Mouse (Mus musculus) limb, embryonic 11.5 days (tissue): ENCODE results near the gene Tubd1. TPM values are rescaled to one million over a fixed set of nuclear protein-coding genes. Genes with fewer than 3 reads are reported as not detected.

Experiments used
- ATAC-seq: fragments of 200-750 bp; cut with Nextera tagmentation; 2 replicates; pipeline ENCODE4 v1.8.0; 2017; ENCODE audit warnings: low read depth; ENCODE audit not compliant: insufficient number of reproducible peaks, low FRiP score, low TSS enrichment
- DNase-seq: peaks from one replicate; pipeline ENCODE4 v3.0.0-alpha.2; 2015; ENCODE audit warnings: low spot score
- H3K27ac ChIP-seq: fragments of 300-500 bp; sonication (generic); replicated peaks from 2 replicates; pipeline ENCODE4 v1.5.1; 2014; ENCODE audit warnings: low read depth, mild to moderate bottlenecking, low read length
- H3K27me3 ChIP-seq: fragments of 300-500 bp; sonication (generic); 2 replicates; pipeline ENCODE4 v1.6.1; 2014; ENCODE audit warnings: mild to moderate bottlenecking, low read length, mixed read lengths; ENCODE audit not compliant: control insufficient read depth, insufficient read depth
- H3K36me3 ChIP-seq: fragments of 300-500 bp; sonication (generic); 2 replicates; pipeline ENCODE4 v1.6.1; 2014; ENCODE audit warnings: mild to moderate bottlenecking, low read length, moderate library complexity, mixed read lengths; ENCODE audit not compliant: control insufficient read depth, insufficient read depth
- H3K4me1 ChIP-seq: fragments of 300-500 bp; sonication (generic); 2 replicates; pipeline ENCODE4 v1.6.1; 2014; ENCODE audit warnings: low read length, mixed read lengths; ENCODE audit not compliant: control insufficient read depth, insufficient read depth
- H3K4me2 ChIP-seq: fragments of 300-500 bp; sonication (generic); 2 replicates; pipeline ENCODE4 v1.6.1; 2014; ENCODE audit warnings: low read depth, mild to moderate bottlenecking, moderate library complexity; ENCODE audit not compliant: severe bottlenecking
- H3K4me3 ChIP-seq: fragments of 300-500 bp; sonication (generic); 2 replicates; pipeline ENCODE4 v1.5.1; 2014; ENCODE audit warnings: low read depth, low read length
- H3K9ac ChIP-seq: fragments of 300-500 bp; sonication (generic); 2 replicates; pipeline ENCODE4 v1.6.1; 2014; ENCODE audit warnings: mild to moderate bottlenecking, low read length
- H3K9me3 ChIP-seq: fragments of 300-500 bp; sonication (generic); 2 replicates; pipeline ENCODE4 v1.6.1; 2016; ENCODE audit warnings: low read length; ENCODE audit not compliant: control insufficient read depth
- WGBS: fragments of 180-500 bp; shearing (Covaris S2); extraction: QIAGEN DNeasy Blood & Tissue Kit; methylation state at CpG from one replicate; pipeline ENCODE4 v1.1.7; 2014; 5-methylcytosine and 5-hydroxymethylcytosine counted together
- polyA plus RNA-seq: library from polyadenylated mRNA; unstranded; fragments of >200 nt; fragmentation: Nextera tagmentation; extraction: Ambion mirVana; gene quantifications from 2 replicates; pipeline ENCODE4 v1.2.1, GENCODE M21; 2014

Tubd1 gene
- polyA plus RNA-seq, 1 experiment from 2014 or later, result 10.7 TPM

DNA sequence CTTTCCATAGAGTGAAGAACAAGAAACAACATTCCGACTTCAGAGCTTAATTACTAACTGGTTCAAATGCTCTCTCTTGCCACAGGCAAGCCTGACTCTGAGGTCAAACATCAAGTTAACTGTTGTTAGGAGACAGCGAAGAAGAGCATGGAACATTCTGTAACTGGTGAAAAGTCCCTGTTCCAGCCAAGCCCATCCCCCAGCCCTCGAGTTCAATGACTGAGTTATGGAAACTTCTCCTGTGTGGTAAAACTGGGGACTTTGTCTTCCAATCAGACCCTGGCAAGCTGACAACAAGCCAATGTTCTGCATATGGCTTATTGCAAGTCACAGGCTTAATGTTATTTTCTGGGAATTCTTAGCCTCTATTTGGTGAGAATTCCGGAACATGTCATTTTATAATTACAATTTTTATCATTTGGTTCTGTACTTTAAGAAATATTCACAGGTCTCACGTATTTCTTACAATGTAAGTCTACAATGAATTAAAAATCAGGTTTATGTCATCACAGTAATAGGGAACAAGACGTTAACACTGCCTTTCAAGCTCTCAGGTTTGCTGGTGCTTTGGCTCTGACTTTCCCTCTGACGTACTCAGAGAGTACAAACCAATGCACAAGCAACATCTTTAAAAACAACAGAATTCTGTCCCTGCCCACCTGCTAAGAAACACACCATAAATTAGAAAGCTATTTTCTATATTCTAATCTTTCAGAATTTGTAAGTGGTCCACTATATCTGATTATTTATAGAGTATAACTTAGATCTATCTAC is 51.6 kb downstream of the Tubd1 start:
- H3K27ac ChIP-seq, result no peak overlapping the region
- H3K4me1 ChIP-seq, result peaks cover 3% of the 10 kb centered on the region; the same call in 1 of the 2 replicates
- H3K27me3 ChIP-seq, result no peaks in the 10 kb centered on the region
- no peak overlapping the region for H3K9ac ChIP-seq
- ATAC-seq (no peak), DNase-seq (no peak)
- no peak overlapping the region for H3K4me2 ChIP-seq
- H3K9me3 ChIP-seq, result no peaks in the 10 kb centered on the region
- no peaks in the 10 kb centered on the region for H3K36me3 ChIP-seq
- H3K4me3 ChIP-seq, result no peak overlapping the region
- 86% methylated on average over 7 of the region's 7 CpGs for WGBS

DNA sequence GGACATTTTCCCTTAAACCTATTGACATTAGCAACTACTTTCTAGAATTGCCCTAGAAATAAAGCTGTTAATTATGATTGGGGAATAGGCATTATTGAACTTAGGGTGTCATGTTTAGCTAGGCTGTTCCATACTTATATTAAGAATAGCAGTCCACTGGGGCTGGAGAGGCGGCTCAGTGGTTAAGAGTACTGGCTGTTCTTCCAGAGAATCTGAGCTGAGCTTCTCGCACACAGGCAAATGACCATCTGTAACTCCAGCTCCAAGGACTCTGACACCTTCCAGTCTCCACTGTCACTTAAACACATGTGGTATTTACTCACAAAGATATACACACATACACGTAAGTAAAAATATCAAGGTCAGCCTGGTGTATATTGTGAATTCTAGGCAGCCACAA is 52.2 kb downstream of the Tubd1 start:
- H3K4me3 ChIP-seq, result no peak overlapping the region
- peaks cover 3% of the 10 kb centered on the region; the same call in 1 of the 2 replicates for H3K4me1 ChIP-seq
- H3K9me3 ChIP-seq, result no peaks in the 10 kb centered on the region
- no peaks in the 10 kb centered on the region for H3K27me3 ChIP-seq
- H3K36me3 ChIP-seq, result no peaks in the 10 kb centered on the region
- WGBS, result 92% methylated on average over 3 of the region's 3 CpGs
- ATAC-seq, result no peak
- no peak overlapping the region for H3K27ac ChIP-seq
- no peak overlapping the region for H3K4me2 ChIP-seq
- DNase-seq, result no peak
- no peak overlapping the region for H3K9ac ChIP-seq

DNA sequence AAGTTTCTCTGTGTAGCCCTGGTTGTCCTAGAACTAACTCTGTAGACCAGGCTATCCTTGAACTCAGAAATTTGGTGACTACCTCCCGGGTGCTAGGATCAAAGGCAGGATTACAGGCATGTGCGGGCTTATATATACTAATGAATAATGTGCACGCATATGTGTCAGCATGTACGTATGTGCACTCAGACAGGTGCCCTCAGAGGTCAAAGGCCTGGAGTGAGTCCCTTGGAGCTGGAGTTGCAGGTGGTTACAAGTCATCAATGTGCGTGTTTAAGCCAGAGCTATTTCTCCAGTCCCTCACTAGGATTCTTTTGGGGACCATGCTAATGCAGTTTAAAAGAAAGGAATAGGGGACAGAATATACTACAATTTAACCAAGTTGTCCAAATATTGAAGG is 53.4 kb downstream of the Tubd1 start:
- 75% methylated on average over 5 of the region's 5 CpGs for WGBS
- no peak for ATAC-seq

DNA sequence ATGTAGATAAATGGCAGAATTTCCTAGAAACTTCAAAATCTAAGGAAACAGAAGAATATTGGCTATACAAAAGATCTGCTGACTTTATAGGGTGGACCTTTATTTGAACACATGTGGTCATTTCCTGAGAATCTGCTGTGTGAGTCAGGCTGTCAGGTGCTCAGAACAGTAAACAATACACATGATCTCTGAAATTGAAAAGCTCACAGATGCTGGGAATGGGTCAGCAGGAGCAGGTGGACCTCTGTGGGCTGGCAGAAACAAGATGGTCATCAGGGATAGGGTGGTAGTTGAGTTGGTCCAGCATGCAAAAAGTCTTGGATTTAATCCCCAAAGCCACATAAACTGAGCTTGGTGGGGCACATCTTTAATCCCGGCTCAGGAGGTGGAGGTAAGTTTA is 53.8 kb downstream of the Tubd1 start:
- H3K4me3 ChIP-seq, result no peak overlapping the region
- WGBS, result 83% methylated on average over 1 of the region's 1 CpGs

More for the DNA sequence above, 53.4 kb downstream of the Tubd1 start:
- H3K4me2 ChIP-seq, result no peak overlapping the region
- DNase-seq, result no peak
- H3K9ac ChIP-seq, result no peak overlapping the region
- H3K27me3 ChIP-seq, result no peaks in the 10 kb centered on the region
- H3K9me3 ChIP-seq, result no peaks in the 10 kb centered on the region
- H3K27ac ChIP-seq, result no peak overlapping the region
- H3K36me3 ChIP-seq, result no peaks in the 10 kb centered on the region
- H3K4me3 ChIP-seq, result no peak overlapping the region
- H3K4me1 ChIP-seq, result peaks cover 1% of the 10 kb centered on the region; the same call in 1 of the 2 replicates

DNA sequence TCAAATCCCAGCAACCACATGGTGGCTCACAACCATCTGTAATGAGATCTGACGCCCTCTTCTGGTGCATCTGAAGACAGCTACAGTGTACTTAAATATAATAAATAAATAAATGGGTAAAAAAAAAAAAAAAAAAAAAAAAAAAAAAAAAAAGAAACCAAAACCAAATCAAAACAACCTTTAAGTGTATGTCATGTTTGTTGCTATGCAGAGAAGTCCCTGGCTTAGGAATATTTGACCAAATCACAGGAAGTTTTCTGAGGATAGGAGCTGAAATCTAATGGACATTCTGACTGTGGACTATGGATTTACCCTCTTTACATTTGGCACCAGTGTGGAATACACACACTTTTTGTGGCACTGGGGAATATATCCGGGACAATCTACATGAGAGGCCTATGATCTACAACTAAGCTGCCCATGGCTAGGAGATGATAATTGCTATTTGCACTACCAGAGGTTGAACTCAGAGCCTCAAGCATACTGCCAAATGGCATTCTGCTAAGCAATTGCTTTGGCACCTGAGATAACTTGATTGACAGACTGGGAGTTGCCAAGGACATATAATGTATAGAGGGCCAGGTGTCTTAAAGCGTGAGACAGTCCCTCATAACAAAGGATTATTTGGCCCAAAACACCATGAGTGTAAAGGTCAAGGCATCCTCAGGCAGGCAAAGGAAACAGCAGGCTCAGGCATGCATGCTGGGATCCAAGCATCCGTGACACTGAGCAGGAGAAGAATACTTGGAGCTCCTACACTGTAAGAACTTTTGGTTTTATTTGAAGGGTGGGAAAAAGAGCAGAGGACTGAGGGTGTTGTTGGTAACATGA is 54.8 kb downstream of the Tubd1 start:
- Histone ChIP-seq H3K4me3 (no peak overlapping the region), H3K36me3 (no peaks in the 10 kb centered on the region), H3K4me1 (no peaks in the 10 kb centered on the region), H3K9ac (no peak overlapping the region), H3K27ac (no peak overlapping the region), H3K27me3 (no peaks in the 10 kb centered on the region), H3K9me3 (no peaks in the 10 kb centered on the region), H3K4me2 (no peak overlapping the region)
- ATAC-seq, result no peak
- 73% methylated on average over 4 of the region's 4 CpGs for WGBS
- DNase-seq, result no peak

More for the DNA sequence above, 53.8 kb downstream of the Tubd1 start:
- no peak for DNase-seq
- no peak for ATAC-seq
- Histone ChIP-seq H3K27me3 (no peaks in the 10 kb centered on the region), H3K9ac (no peak overlapping the region), H3K36me3 (no peaks in the 10 kb centered on the region), H3K4me1 (no peaks in the 10 kb centered on the region), H3K9me3 (no peaks in the 10 kb centered on the region), H3K4me2 (no peak overlapping the region), H3K27ac (no peak overlapping the region)

DNA sequence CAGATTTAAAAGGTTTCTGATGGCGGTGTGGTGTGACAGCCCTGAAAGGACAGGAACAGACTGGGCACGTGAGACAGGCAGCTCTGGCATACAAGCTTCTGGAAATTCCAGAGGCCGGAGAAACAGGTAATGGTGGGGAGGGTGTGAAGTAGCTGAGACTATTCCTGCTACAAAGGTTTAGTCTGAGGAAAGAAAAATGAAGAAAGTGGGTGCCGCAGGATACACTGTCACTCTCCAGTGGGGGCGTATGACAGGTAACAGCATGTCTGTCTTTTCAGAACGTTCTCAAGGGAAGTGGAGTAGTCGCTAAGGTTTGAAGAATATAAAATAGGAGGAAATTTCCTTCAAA is 55.4 kb downstream of the Tubd1 start:
- ATAC-seq (no peak), DNase-seq (no peak)
- 81% methylated on average over 7 of the region's 7 CpGs for WGBS
- no peak overlapping the region for H3K27ac ChIP-seq
- H3K4me3 ChIP-seq, result no peak overlapping the region
- H3K36me3 ChIP-seq, result no peaks in the 10 kb centered on the region
- H3K9me3 ChIP-seq, result no peaks in the 10 kb centered on the region
- H3K9ac ChIP-seq, result no peak overlapping the region
- no peaks in the 10 kb centered on the region for H3K27me3 ChIP-seq
- no peak overlapping the region for H3K4me2 ChIP-seq
- no peaks in the 10 kb centered on the region for H3K4me1 ChIP-seq

DNA sequence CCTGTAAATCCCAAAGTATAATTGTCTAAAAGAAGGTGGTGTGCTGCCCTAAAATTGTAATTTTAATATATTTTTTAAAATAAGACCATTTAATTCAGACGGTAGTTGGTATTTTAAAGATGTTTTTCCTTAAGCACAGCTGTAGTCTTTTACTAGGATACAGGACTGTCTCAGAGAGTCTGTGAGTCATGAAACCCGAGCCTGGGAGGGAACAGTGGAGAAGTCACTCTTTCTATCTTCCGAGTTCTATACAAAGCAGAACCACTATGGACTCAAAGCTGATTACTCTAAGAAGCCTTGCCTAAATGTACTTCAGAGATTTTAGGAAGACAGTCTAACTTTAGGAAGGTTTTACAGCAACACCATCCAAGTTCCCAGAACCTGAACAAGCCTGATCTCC is 57.3 kb downstream of the Tubd1 start:
- WGBS, result 68% methylated on average over 3 of the region's 3 CpGs
- Histone ChIP-seq H3K9me3 (no peaks in the 10 kb centered on the region), H3K9ac (no peak overlapping the region), H3K4me2 (no peak overlapping the region), H3K27ac (no peak overlapping the region), H3K4me1 (no peaks in the 10 kb centered on the region), H3K27me3 (no peaks in the 10 kb centered on the region), H3K36me3 (peaks cover 3% of the 10 kb centered on the region; the same call in 1 of the 2 replicates), H3K4me3 (no peak overlapping the region)
- no peak for ATAC-seq
- DNase-seq, result no peak

DNA sequence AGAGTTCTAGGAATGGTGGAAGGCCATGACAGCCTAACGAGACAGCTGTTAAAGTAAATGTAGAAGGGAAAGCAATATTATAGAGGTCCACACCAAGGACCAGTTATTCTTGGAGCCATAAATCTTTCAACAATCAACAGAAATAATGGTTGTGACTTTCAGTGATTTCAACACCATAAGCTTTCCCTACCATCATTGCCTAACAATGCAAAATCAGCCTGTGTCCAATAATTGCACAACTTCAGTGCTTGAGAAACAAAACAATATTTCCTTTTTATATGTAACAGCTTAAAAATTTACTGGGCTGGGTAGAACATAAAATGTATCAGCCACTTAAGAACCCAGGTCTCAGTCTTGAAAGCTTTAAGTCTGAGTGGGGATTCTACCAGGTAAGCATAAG is 58.9 kb downstream of the Tubd1 start:
- Histone ChIP-seq H3K4me3 (no peak overlapping the region), H3K36me3 (peaks cover 3% of the 10 kb centered on the region; the same call in 1 of the 2 replicates), H3K9me3 (no peaks in the 10 kb centered on the region), H3K27ac (no peak overlapping the region), H3K27me3 (no peaks in the 10 kb centered on the region), H3K9ac (no peak overlapping the region), H3K4me2 (no peak overlapping the region), H3K4me1 (no peaks in the 10 kb centered on the region)
- WGBS, result 77% methylated on average over 1 of the region's 1 CpGs
- no peak for DNase-seq
- no peak for ATAC-seq
